Mouse (Mus musculus): Measurements from ENCODE around the gene Scn4b. TPM values are rescaled to one million over a fixed set of nuclear protein-coding genes. Genes with fewer than 3 reads are reported as not detected.
A peak's percentile ranks its signal among the peaks of the same experiment; 100 is the strongest.

The Scn4b gene
- polyA plus RNA-seq, 1 experiment from 2014 or later: 0.16 TPM

- no peaks in the 10 kb centered on the region; the same call in 1 of the 2 replicates for H3K36me3 ChIP-seq (ENCODE audit: control insufficient read depth, insufficient read depth, low read length)
- no peak for ATAC-seq (ENCODE audit: low FRiP score, low TSS enrichment)
- no peak overlapping the region for H3K9ac ChIP-seq (ENCODE audit: low read depth, low read length)
- no peaks in the 10 kb centered on the region for H3K9me3 ChIP-seq (ENCODE audit: control insufficient read depth, low read length)
- no peak overlapping the region for H3K4me3 ChIP-seq (ENCODE audit: low read length)
- H3K27me3 ChIP-seq (ENCODE audit: control insufficient read depth, insufficient read depth, low read length): no peaks in the 10 kb centered on the region
- 61% methylated on average over 6 of the region's 6 CpGs for WGBS
- H3K4me2 ChIP-seq (replicated peaks; ENCODE audit: low read depth, low read length): no peak overlapping the region
- peaks cover 15% of the 10 kb centered on the region for H3K4me1 ChIP-seq (ENCODE audit: control insufficient read depth, insufficient read depth, low read length)
- H3K27ac ChIP-seq (ENCODE audit: low read depth, low read length): no peak overlapping the region
These were observed 17.2 kb upstream of the Scn4b start for GRCm38 (mm10) chr9:45121001-45121400.

GRCm38 (mm10) chr9:45121769-45122168 is 16.4 kb upstream of the Scn4b start:
- H3K4me1 ChIP-seq (ENCODE audit: control insufficient read depth, insufficient read depth, low read length): peaks cover 14% of the 10 kb centered on the region; the same call in 1 of the 2 replicates
- ATAC-seq (ENCODE audit: low FRiP score, low TSS enrichment): peak; percentile 42; the same call in 1 of the 2 replicates
- H3K27me3 ChIP-seq (ENCODE audit: control insufficient read depth, insufficient read depth, low read length): no peaks in the 10 kb centered on the region
- peak overlapping the region; percentile 47 for H3K9ac ChIP-seq (ENCODE audit: low read depth, low read length)
- H3K36me3 ChIP-seq (ENCODE audit: control insufficient read depth, insufficient read depth, low read length): no peaks in the 10 kb centered on the region; the same call in 1 of the 2 replicates
- H3K4me2 ChIP-seq (replicated peaks; ENCODE audit: low read depth, low read length): peak overlapping the region; percentile 38; the same call in 1 of the 2 replicates
- H3K9me3 ChIP-seq (ENCODE audit: control insufficient read depth, low read length): no peaks in the 10 kb centered on the region
- 3% methylated on average over 10 of the region's 10 CpGs for WGBS
- H3K27ac ChIP-seq (ENCODE audit: low read depth, low read length): no peak overlapping the region
- H3K4me3 ChIP-seq (ENCODE audit: low read length): no peak overlapping the region

- no peaks in the 10 kb centered on the region; the same call in 1 of the 2 replicates for H3K36me3 ChIP-seq (ENCODE audit: control insufficient read depth, insufficient read depth, low read length)
- peak overlapping the region; percentile 47 for H3K9ac ChIP-seq (ENCODE audit: low read depth, low read length)
- no peak for ATAC-seq (ENCODE audit: low FRiP score, low TSS enrichment)
- H3K27me3 ChIP-seq (ENCODE audit: control insufficient read depth, insufficient read depth, low read length): no peaks in the 10 kb centered on the region
- H3K4me1 ChIP-seq (ENCODE audit: control insufficient read depth, insufficient read depth, low read length): peaks cover 14% of the 10 kb centered on the region; the same call in 1 of the 2 replicates
- peak overlapping the region; percentile 38 for H3K4me2 ChIP-seq (replicated peaks; ENCODE audit: low read depth, low read length)
- H3K4me3 ChIP-seq (ENCODE audit: low read length): no peak overlapping the region
- no peaks in the 10 kb centered on the region for H3K9me3 ChIP-seq (ENCODE audit: control insufficient read depth, low read length)
- no peak overlapping the region for H3K27ac ChIP-seq (ENCODE audit: low read depth, low read length)
- WGBS: 19% methylated on average over 9 of the region's 9 CpGs
These were observed 15.9 kb upstream of the Scn4b start for GRCm38 (mm10) chr9:45122209-45122761.

- no peak overlapping the region for H3K27ac ChIP-seq (ENCODE audit: low read depth, low read length)
- no peak for ATAC-seq (ENCODE audit: low FRiP score, low TSS enrichment)
These were observed 13.0 kb upstream of the Scn4b start for GRCm38 (mm10) chr9:45125211-45125610.

DNA sequence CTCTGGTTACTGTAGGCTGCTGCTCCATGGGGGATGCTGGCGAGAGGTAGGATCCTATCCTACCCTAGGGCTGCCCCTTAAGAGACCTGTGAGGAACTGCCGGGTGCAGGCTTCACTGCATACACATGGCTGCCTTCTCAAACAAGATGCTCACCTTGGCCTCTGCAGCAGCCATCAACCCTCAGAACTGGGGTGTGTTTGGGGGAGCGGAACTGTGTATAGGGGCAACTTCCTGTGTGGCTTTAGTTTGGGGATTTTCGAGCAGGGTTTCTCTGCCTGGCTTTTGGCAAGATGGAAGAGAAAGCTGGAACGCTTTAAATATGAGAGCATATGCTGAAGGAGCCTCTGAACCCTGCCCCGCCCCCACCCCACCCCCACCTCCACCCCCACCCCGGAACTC is 11.3 kb upstream of the Scn4b start:
- H3K27ac ChIP-seq (ENCODE audit: low read depth, low read length): no peak overlapping the region
- H3K4me1 ChIP-seq (ENCODE audit: control insufficient read depth, insufficient read depth, low read length): peaks cover 6% of the 10 kb centered on the region; the same call in 1 of the 2 replicates
- no peaks in the 10 kb centered on the region; the same call in 1 of the 2 replicates for H3K36me3 ChIP-seq (ENCODE audit: control insufficient read depth, insufficient read depth, low read length)
- no peak overlapping the region for H3K9ac ChIP-seq (ENCODE audit: low read depth, low read length)
- WGBS: 61% methylated on average over 7 of the region's 7 CpGs
- ATAC-seq (ENCODE audit: low FRiP score, low TSS enrichment): no peak
- no peak overlapping the region for H3K4me2 ChIP-seq (replicated peaks; ENCODE audit: low read depth, low read length)
- H3K4me3 ChIP-seq (ENCODE audit: low read length): no peak overlapping the region
- no peaks in the 10 kb centered on the region for H3K27me3 ChIP-seq (ENCODE audit: control insufficient read depth, insufficient read depth, low read length)
- no peaks in the 10 kb centered on the region for H3K9me3 ChIP-seq (ENCODE audit: control insufficient read depth, low read length)

More at GRCm38 (mm10) chr9:45125211-45125610, 13.0 kb upstream of the Scn4b start:
- H3K27me3 ChIP-seq (ENCODE audit: control insufficient read depth, insufficient read depth, low read length): no peaks in the 10 kb centered on the region
- H3K36me3 ChIP-seq (ENCODE audit: control insufficient read depth, insufficient read depth, low read length): no peaks in the 10 kb centered on the region; the same call in 1 of the 2 replicates
- no peak overlapping the region for H3K4me3 ChIP-seq (ENCODE audit: low read length)
- 88% methylated on average over 14 of the region's 14 CpGs for WGBS
- no peak overlapping the region for H3K4me2 ChIP-seq (replicated peaks; ENCODE audit: low read depth, low read length)
- H3K4me1 ChIP-seq (ENCODE audit: control insufficient read depth, insufficient read depth, low read length): peaks cover 7% of the 10 kb centered on the region; the same call in 1 of the 2 replicates
- H3K9me3 ChIP-seq (ENCODE audit: control insufficient read depth, low read length): no peaks in the 10 kb centered on the region
- no peak overlapping the region for H3K9ac ChIP-seq (ENCODE audit: low read depth, low read length)

DNA sequence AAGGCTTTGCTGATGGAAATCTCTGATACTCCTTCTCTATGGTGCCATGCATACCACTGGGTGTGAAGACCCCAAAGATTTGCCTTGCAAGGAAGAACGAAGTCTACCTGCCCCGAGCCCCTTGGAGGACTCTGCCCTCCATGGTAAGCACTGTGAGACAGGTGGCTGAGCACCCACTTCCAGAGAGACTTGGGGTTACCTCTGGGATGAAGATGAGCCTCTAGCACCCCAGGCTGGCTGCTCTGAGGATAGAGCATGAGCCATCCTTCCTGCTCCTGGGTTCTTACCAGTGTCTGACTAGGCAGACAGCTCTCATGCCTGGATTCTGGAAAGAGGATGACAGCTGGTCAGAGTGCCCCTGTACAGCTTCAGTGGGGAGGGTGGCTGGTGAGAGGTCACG is 8.1 kb upstream of the Scn4b start:
- no peak overlapping the region for H3K4me3 ChIP-seq (ENCODE audit: low read length)
- WGBS: 87% methylated on average over 3 of the region's 3 CpGs
- H3K9me3 ChIP-seq (ENCODE audit: control insufficient read depth, low read length): no peaks in the 10 kb centered on the region
- no peak overlapping the region for H3K4me2 ChIP-seq (replicated peaks; ENCODE audit: low read depth, low read length)
- no peak overlapping the region for H3K9ac ChIP-seq (ENCODE audit: low read depth, low read length)
- no peak overlapping the region for H3K27ac ChIP-seq (ENCODE audit: low read depth, low read length)
- ATAC-seq (ENCODE audit: low FRiP score, low TSS enrichment): no peak
- no peaks in the 10 kb centered on the region; the same call in 1 of the 2 replicates for H3K36me3 ChIP-seq (ENCODE audit: control insufficient read depth, insufficient read depth, low read length)
- peaks cover 8% of the 10 kb centered on the region; the same call in 1 of the 2 replicates for H3K27me3 ChIP-seq (ENCODE audit: control insufficient read depth, insufficient read depth, low read length)
- H3K4me1 ChIP-seq (ENCODE audit: control insufficient read depth, insufficient read depth, low read length): 0 out of 2 replicates have a peak, but pooled peaks cover 3% of the 10 kb centered on the region

DNA sequence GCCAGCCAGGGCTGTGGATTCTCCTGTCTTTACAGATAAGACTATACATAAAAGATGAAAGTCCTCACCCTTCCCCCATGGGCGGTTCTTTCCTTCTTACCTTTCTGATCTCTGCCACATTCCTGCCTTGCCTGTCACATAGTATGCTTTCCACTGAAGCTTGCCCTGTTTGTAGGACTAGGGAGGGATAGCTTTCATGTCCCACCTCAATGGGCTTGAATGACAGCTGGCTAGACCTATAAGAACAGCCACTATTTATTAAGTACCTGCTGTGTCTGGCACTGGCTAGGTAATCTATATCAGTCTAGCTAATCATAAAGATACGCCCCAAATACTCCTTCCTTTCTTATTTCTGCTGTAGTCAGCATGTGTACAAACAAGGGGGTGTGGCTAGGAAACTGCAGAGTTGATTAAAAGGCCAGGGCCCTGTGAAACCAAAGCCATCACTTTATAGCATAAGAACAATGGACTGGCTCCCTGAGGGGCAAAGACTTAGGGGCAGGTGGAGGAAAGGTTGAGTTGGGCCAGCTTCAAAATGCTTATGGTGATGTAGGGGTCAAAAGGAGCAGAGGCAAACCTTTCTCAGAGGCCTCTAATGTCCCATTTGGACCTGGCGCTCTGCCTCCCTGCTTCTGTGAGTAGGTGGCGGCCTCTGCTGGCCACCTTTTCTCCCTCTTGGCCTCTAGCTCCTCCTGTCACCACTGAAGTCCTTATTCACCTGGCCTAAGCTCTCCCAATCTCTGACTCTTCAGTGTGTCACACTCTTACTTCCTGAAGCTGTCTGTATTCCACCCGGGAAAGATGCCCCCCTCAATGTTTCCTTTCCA is 4.5 kb upstream of the Scn4b start:
- Histone ChIP-seq H3K4me2 (replicated peaks; ENCODE audit: low read depth, low read length) (no peak overlapping the region), H3K9me3 (ENCODE audit: control insufficient read depth, low read length) (no peaks in the 10 kb centered on the region), H3K9ac (ENCODE audit: low read depth, low read length) (no peak overlapping the region), H3K4me1 (ENCODE audit: control insufficient read depth, insufficient read depth, low read length) (peaks cover 19% of the 10 kb centered on the region; the same call in 1 of the 2 replicates), H3K36me3 (ENCODE audit: control insufficient read depth, insufficient read depth, low read length) (no peaks in the 10 kb centered on the region), H3K27me3 (ENCODE audit: control insufficient read depth, insufficient read depth, low read length) (peaks cover 34% of the 10 kb centered on the region), H3K4me3 (ENCODE audit: low read length) (no peak overlapping the region), H3K27ac (ENCODE audit: low read depth, low read length) (no peak overlapping the region)
- no peak for ATAC-seq (ENCODE audit: low FRiP score, low TSS enrichment)
- 27% methylated on average over 5 of the region's 5 CpGs for WGBS

- Histone ChIP-seq H3K36me3 (ENCODE audit: control insufficient read depth, insufficient read depth, low read length) (no peaks in the 10 kb centered on the region), H3K27ac (ENCODE audit: low read depth, low read length) (no peak overlapping the region), H3K27me3 (ENCODE audit: control insufficient read depth, insufficient read depth, low read length) (peaks cover 62% of the 10 kb centered on the region), H3K9ac (ENCODE audit: low read depth, low read length) (no peak overlapping the region), H3K4me2 (replicated peaks; ENCODE audit: low read depth, low read length) (no peak overlapping the region), H3K4me1 (ENCODE audit: control insufficient read depth, insufficient read depth, low read length) (peaks cover 22% of the 10 kb centered on the region; the same call in 1 of the 2 replicates), H3K9me3 (ENCODE audit: control insufficient read depth, low read length) (no peaks in the 10 kb centered on the region), H3K4me3 (ENCODE audit: low read length) (no peak overlapping the region)
- no peak for ATAC-seq (ENCODE audit: low FRiP score, low TSS enrichment)
- 6% methylated on average over 7 of the region's 7 CpGs for WGBS
These were observed 1.6 kb upstream of the Scn4b start for GRCm38 (mm10) chr9:45136442-45137169.
